Mouse (Mus musculus): Measurements from ENCODE around the gene Atp5mpl.

- TF ChIP-seq CTCF (IDR thresholded peaks at IDR 0.05; ENCODE audit: borderline replicate concordance, insufficient read depth, low read depth, low read length): no peak
- no peak for TF ChIP-seq POLR2A (IDR thresholded peaks at IDR 0.05; ENCODE audit: borderline replicate concordance, insufficient read depth, low read length)
Observed at GRCm38 (mm10) chr12:111950486-111950885, 16.3 kb downstream of the Atp5mpl start.
